Mouse (Mus musculus) neutrophil, adult 5-6 weeks (primary cell): Measurements from ENCODE around the gene Gm43518. TPM values are rescaled to one million over a fixed set of nuclear protein-coding genes. Genes with fewer than 3 reads are reported as not detected.

ENCODE experiments used
- ATAC-seq: fragments of 151-379, 151-347 bp; 2 replicates; pipeline ENCODE4 v1.8.0; 2017; ENCODE audit warnings: mild to moderate bottlenecking, moderate TSS enrichment; ENCODE audit not compliant: insufficient number of reproducible peaks, poor library complexity, low FRiP score, severe bottlenecking; ENCODE audit errors: extremely low read depth
- total RNA-seq: library from RNA; stranded (forward); fragments of 200-1000 nt; gene quantifications from 2 replicates; pipeline ENCODE4 v1.2.3, GENCODE M21; 2017

Gene Gm43518
- total RNA-seq, 1 experiment from 2014 or later = 2.9 TPM

DNA sequence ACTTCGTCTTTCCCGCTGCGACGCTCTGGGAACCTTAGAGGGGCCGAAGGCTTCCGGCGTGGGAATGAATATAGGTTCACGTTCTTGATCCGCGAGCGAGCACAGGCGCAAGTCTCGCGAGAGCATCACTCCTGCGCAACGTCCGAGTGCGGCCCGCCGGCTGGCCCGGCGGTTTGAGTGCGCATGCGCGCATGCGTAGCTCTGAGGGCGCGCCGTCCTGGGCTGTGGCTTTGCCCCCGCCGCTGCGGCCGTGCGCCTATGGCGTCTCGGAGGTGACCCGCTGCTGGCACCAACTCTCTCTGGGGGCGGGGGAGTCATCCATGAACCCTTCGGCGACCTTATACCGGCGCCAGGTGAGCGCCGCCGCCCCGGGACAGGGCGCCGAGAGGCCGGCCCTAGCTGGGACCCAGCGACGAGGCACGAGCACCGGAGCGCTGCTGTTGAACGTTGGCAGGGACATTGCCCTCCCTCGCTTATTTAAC is 3.3 kb downstream of the Gm43518 start, which contains the start of gene Ccdc62:
Gene Ccdc62, plus strand, starts transcription at position 172 of the 482 bp plus-strand sequence.
- ATAC-seq = peak; percentile 85

DNA sequence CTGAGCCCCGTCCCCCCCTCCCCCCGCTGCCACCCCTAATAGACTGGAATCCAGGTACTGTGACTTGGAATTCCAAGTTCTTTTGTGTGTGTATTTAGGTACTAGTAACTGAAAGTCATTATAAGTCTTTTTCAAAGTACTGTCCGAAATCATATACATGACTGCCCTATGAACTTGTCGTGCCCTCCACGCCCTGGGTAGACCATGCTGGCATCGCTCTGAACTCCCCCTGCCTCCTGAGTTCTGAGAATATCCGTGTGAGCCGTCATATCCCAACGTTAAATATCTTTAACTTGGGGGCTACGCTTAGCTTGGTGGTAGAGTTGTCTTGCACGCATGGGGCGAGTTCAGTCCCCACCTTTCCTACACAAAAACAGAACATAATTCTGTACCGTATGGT is 3.9 kb downstream of the Gm43518 start:
- no peak for ATAC-seq

DNA sequence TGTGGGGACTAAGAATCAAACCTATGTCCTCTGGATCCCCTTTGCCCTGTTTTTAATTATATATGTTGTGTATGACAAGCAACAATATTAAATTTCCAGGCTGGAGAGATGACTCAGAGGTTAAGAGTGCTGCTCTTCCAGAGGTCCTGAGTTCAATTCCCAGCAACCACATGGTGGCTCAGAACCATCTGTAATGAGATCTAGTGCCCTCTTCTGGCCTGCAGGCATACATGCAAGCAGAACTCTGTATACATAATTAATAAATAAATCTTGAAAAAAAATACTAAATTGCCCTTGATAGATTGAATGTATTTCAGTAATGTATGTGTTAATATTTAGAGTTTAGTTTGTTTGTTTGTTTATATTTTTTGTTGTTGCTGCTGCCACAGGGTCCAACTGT is 5.7 kb downstream of the Gm43518 start:
- ATAC-seq = no peak

DNA sequence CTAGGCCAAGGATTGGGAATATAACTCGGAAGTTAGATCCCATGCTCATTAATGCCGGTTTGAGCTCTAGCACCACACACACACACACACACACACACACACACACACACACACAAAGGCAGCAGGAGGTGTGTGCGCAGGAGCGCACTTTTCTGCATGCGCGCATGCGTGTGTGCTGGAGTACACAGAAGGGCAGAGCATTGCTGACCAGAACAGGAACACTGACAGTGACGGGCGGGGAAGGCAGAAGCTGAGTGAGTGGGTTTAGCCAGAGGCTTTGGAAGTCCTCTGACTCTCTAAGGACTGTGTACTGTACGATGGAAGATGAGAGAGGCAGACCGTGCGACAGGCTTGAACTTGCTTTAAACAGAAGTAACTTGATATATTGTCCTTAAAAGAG is 6.3 kb downstream of the Gm43518 start:
- ATAC-seq = no peak

DNA sequence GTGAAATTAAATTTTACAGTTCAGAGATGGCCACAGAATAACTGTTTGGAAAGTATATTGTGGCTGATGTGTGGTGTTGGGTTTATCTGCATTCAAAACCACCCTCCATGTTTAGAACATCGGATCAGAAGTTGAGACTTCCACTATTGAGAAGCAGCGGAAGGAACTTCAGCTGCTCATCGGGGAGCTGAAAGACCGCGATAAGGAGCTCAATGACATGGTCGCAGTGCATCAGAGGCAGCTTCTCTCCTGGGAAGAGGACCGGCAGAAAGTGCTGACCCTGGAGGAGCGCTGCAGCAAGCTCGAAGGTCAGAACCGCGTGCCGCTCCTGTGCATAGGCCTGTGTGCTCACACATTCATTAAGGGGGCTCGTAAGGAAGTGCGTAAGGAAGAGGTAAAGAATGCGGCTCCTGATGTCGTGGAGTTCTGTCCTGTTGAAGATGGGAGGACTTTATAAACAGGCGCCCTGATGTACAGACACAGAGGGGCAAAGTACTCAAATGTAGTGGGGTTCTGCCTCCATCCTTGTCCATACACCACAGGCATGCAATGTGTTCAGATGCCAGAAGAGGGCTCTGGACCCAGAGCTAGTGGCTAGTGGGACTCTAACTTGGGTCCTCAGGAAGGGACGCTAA is 6.9 kb downstream of the Gm43518 start:
- no peak for ATAC-seq

DNA sequence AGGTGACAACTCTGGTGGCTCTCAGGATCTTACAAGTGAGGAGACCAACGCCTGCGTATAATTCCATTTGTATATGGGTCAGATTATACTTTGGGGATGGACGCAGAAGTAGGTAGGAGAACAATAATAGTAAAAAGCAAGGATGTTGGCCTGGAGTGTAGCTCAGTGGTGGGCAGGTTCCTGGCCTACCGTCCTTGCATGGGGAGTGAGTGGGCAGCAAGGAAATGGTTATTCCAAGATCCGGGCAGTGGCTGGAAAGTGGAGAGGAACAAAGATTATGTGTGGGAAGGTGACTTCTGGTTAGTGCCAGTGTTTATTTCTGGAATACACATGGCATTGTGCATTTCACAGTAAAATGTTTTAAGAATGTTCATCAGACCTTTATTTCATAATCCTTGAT is 8.7 kb downstream of the Gm43518 start:
- no peak for ATAC-seq

DNA sequence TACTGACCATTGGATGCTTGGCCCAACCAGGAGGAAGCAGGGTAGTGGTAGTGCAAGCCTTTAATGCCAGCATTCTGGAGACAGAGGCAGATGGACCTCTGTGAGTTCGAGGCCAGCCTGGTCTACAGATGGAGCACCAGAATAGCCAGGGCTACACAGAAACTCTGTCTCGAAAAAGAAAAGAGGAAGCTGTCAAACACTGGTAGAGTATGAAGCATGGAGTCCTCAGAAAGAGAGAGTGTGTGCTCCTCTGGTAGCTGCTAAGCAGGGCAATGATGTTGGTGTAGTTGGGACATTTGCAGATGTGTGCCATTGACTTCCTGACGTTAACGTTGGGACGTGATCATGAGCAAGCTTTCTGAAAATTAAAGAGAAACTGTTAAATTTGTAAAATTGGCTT is 11.3 kb downstream of the Gm43518 start:
- ATAC-seq = no peak

DNA sequence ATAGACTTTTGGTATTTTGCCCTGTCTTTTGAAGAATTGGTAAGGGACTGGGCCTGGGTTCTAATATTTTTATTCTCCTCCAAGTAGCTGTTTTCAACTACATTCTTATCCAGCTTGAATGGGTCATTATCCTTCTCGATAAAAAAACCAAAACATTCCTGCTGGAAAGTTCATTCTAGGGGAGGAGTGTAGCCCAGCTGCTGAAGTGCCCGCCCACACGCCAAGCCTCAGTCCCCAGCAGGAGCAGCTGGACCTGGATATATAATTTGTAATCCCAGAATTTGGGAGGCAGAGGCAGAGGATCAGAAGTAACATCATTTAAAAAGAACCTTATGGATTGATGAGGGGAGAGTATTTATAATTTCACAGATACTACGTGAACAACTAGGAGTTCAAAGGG is 19.3 kb downstream of the Gm43518 start:
- no peak for ATAC-seq

DNA sequence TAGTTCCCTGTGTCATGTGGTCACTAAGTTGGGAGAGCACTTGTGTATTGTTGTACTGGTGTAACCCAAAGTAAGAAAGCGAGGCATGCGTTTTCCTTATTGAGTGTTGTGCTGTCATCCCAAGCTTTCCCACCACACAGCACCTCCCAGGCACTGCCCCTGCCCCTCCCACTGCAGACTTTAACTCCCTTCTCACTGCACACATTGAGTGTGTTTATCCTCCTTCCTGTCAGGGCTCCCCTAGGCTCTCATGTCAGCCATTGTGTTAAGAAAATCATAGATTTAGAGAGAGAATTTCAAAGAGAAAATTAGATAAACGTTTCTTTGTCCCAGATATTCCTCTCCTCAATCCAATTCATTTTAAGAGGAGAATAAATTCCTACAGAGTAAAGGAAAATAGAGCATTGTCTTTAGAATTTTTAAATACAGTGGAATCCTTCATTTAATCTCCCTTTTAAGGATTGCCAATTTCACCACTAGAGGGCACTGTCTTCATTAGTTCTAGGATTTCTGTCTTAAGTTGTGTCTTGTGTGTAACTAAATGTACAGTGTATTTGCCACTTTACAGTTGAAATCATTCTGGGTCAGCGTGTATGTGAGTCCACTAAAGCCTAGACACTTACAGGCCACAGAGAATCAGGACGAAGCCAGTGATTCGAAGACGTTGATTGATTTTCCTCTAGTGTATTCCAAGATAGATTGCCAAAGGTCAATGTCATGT is 20.0 kb downstream of the Gm43518 start:
- ATAC-seq = peak; percentile 75

DNA sequence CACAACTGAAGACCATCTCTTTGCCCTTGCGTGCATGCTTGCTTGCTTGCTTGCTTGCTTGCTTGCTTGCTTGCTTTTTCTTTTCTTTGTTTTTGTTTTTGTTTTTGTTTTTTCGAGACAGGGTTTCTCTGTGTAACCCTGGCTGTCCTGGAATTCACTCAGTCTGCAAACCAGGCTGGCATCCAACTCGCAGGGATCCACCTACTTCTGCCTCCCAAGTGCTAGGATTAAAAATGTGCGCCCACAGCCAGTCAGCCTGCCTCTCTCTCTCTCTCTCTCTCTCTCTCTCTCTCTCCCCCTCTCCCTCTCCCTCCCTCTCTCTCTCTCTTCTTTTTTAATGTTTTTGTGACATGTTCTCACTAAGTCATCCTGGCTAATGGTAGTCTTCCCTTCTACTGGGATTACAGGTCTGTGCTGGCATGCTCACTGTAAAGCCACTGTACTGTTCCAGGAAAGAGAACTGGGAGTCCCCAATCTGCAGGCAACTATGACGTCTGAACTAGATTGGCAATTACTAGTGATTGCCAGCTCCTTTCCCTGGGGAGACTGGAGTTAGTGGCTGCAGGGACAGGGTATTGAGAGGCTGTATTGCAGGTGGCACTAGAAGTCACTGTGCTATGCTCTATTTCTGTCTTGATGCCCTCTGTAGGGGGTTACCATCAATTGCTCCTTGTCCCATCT is 25.3 kb downstream of the Gm43518 start:
- ATAC-seq = no peak

DNA sequence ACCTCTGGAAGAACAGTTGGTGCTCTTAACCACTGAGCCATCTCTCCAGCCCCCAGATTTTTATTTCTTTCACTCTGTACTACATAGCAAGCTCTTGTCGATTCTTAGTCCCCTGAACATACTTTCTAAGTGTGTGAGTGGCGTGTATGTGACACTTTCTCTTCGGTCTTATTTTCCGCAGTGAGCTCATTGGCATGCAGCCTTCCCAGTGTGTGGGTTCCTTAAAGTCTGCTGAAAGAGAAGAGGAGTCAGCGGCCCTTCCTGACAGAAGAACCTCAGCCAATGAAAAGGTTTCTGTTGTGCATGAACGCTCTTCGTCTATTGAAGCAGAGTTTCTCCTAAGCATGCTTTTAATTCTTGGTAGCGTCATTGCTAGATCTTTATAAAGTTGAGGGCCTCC is 30.0 kb downstream of the Gm43518 start:
- no peak for ATAC-seq

DNA sequence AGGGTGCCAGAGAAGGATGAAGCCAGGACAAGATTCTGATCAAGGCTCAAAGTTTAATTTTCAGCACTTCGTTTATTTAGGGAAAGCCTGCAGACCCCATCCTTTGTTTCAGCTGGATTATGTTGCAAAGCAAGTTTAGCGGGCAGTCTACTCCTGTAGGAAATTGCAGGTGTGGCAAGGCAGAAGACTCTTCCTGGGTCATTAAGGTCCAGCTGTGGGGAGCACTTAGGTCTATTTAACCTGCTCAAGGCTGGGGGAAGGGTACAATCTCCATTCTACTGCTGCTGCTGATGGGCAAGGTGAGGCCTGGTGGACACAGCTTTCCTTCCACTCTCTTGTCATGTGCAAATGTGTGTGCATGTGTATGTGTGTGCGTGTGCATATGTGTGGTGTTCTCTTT is 31.8 kb downstream of the Gm43518 start:
- ATAC-seq = no peak

DNA sequence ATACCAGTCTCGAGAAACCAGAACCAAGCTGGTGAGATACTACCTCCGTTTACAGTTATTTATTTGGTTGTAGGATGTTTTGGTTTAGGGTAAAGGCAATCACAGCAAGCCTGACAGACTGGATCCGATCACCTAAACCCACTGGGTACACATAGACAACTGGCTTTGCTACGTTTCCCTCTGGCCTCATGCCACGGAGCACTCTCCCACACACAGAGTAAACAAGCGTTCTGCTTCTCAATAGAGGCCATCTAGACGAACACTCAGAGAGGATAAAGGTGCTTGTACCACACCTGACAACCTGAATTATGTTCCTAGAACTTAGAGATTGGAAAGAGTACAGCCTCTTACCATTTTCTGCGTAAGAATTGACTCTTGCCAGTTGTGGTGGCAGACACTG is 32.9 kb downstream of the Gm43518 start:
- no peak for ATAC-seq

DNA sequence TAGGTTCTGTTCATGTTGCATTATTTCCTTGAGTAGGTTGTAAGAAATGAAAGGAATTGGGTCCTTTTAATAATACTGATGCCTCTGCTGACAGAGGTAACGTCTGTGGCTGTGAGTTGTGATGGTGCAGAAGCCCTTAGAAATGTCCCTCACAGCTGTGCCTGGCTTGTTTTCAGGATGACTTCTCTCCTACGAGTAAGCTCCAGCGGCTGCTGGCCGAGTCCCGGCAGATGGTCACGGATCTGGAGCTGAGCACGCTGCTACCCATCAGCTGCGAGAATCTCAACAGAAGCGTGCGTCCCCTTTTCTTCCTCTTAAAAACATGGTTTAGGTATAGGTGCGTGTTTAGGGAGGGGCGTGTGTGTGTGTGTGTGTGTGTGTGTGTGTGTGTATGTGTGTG is 33.8 kb downstream of the Gm43518 start:
- ATAC-seq = no peak

DNA sequence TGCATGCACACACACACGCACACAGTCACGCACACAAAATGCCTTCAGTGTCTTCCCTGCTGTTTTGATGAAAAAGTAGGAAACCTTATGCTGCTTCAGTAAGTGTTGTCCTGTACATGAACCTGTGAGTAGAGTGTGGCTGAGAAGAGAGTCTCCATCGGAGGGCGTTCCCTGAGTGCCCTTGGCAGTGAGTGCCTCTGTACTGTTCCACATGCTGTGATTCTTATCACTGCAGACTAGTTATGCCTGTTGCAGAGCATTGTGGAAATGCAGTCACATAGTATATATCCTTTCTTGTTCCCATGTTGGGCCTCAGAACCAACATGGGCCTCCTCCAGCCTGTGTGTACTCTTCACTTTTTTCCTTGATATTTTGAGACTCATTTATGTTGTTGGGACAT is 37.0 kb downstream of the Gm43518 start:
- ATAC-seq = no peak

DNA sequence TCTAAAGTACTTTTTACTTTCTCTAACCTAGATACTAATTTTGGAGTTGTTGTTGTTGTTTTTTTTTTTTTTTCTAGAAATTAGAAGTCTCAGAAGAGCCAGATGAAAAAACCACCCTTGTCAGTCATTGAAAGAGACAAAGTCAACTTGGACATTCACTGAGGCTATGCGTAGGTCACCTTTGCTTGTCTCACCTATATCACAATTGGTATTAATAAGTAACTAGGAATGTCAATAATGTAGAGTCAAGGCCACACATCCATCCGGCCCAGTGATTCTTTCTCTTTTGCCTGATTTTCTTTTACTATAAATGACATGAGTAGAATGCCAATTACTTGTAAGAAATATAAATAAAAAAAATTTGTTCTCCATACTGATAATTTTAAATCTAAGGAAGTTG is 39.5 kb downstream of the Gm43518 start:
- no peak for ATAC-seq

DNA sequence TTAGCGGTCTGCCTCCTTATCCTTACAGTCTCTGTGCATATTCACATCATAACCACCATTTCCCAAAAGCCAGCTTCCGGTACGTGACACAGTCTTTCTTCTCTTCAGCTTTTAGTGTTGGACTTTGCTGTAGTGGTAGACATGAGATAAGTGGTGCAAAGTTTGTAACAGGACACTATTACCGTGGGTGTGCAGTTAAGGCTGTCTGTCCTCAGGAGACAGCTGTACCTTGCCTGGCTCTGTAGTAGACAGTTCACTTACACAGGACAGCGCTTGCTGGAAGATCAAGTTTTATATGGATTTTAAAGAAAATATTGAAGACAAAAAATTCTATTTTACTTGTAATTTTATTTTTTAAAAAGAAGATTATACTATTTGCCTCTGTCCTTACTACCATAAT is 41.2 kb downstream of the Gm43518 start:
- ATAC-seq = no peak

DNA sequence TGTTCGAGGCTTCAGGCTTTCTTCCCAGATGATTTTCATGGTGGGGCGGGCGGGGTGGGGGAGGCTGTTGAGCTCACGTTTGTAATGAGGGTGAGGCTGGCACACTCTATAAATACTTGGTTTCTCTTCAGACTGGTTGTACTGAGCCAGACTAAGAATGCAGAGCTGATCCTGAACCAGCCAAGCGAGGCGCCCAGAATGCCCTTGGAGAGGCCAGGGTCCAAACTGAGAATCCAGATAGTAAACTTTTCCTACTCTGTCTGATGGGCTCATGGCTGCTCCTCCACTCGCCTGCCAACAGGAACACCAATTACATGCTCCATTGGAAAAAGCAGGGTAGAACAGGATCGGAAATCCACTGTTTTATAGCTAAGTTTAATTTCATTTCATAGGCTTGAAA is 42.0 kb downstream of the Gm43518 start:
- no peak for ATAC-seq

DNA sequence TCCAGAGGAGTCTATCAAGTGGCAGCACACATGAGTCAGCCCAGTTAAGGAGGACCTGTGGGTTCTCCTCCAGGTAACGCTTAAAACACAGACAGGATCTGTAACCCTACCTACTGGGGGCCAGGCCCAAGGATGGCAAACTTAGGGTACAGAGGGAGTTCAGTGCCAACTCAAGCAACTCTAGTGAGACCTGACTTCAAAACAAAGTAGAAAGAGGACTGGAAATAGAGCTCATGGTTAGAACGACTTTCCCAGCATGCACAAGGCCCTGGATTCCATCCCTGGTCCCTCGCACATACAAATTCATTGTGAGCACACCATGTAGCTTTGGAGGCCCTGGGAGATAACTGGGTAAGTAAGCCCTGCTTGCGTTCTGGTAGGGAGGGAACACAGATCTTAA is 43.4 kb downstream of the Gm43518 start:
- no peak for ATAC-seq

DNA sequence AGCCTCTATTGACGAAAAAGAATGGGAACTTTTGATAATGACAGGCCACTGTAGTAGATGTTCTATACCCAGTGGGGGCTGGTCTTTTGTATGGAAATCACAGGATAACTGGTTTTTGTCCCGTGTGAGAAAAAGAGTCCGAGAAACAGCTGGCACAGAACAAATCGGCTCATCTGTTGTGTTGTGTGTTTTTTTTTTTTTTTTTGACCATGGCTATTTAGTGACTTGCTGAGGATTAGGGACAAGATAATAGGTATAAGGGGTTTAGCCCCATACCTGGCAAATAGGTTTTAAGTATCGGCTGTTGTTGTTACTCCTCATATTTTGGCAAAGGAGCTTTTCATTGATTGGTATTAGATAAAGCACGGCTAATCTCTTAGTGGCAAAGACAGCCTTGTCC is 45.2 kb downstream of the Gm43518 start:
- ATAC-seq = no peak
